Mouse (Mus musculus) heart, postnatal 36 days (tissue): Measurements from ENCODE around the gene Hoxc5. TPM values are rescaled to one million over a fixed set of nuclear protein-coding genes. Genes with fewer than 3 reads are reported as not detected.

Source experiments
- DNase-seq, 2 experiments: peaks; one replicate each; pipeline ENCODE4 v3.0.0; 2021 to 2022
- intact Hi-C: fragments of 180-260 bp; cut with DNase I; formaldehyde crosslinking; loops from one replicate; pipeline ENCODE4 v1.15.1; 2025
- microRNA-seq, 2 experiments: library from miRNA; unstranded; fragments of <30 nt; microRNA quantifications; one replicate each; pipeline ENCODE4 v1.2.0; 2021; ENCODE audit warnings: borderline number of aligned reads in 2 of 2
- total RNA-seq, 2 experiments: library from RNA; stranded (reverse); gene quantifications; 2 replicates each; pipeline ENCODE4 v1.2.3; 2021

The Hoxc5 gene
- total RNA-seq, 2 experiments from 2014 or later: not detected

DNA sequence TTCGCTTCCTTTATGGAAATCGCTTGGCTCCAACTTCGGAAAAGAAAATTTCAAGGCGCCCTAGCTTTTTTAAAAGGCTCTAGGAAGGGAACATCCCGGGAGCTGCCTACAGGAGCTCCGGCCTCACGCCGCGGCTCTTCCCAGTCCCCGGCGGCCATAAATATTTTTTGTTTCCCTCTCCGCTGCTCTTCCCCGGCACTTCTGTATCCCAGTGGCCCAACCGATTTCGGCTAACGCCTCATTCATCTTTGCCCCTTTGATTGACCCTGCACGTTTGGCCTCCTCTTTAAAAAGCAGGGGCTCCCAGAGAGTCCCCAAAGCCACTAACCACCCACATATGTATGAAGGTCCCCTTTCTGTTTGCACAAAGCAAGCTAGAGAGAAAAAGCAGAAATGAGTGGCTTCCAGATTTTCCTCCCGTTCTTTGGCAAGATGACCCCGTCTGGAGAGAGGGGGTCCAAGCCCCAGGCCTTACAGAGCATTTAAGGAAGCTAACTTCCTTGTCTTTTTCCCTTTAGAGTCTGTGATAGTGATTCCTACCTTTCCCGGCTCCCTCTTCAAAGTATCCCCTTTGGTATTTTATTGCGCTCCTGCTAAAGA is 92.2 kb downstream of the Hoxc5 start:
- intact Hi-C loops: no loop called here
- no peak for DNase-seq

DNA sequence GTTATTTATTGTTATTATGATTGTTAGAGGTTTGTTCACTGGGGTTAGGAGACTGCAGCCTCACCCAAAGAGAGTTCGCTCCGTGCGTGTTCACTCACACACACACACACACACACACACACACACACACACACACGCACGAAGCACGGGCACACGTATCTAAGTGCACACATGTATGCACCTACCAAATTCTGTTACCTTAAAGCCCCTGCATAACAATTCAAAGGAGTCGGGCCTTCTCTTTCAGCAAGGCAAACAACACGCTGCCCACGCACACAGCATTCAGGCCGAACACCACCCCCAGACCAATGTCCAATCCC is 92.7 kb downstream of the Hoxc5 start:
- intact Hi-C loops: no loop called here
- DNase-seq: no peak

DNA sequence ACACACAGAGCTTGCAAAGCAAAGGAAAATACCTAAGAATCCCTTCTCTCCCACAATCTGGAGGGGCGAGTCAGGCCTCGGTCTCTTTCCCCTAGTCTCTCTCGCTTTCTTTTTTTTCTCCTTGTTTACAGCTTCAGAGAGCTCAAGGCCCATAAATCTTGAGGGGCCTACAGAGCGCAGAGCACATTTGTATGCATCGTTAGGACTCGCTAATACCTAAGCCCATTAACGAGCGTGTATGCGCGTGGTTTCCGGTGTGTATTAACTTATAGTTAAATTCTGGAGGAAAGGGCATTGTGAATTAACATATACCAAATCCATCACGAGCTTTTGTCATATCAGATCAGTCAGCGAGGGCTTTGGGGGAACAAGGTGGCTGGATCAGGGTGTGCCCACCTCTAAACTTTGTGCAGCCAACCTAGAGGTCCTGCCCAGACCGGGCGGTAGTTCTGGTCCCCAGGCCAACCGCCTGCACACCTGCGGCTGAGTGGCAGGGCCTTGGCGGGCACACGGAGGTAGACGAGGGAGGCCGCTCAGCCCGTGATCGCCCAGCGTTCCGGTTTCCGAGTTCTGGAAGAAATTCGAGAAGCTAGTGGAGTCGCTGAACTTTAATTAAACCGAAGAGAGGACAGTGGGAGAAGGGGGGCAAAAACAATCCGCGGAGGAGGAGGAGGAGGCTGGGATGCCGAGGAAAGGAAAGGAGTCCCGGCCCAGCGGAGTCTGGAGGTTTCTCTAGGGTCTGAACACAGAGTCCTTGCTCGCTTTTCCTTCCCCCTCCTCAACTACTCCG is 93.3 kb downstream of the Hoxc5 start:
- no peak for DNase-seq
- intact Hi-C loops: no loop called here

- no peak for DNase-seq
- intact Hi-C loops: no loop called here
These were observed 94.0 kb downstream of the Hoxc5 start for GRCm38 (mm10) chr15:103061131-103061825.

GRCm38 (mm10) chr15:103061988-103062387 is 94.7 kb downstream of the Hoxc5 start:
- DNase-seq: no peak
- intact Hi-C loops: no loop called here

DNA sequence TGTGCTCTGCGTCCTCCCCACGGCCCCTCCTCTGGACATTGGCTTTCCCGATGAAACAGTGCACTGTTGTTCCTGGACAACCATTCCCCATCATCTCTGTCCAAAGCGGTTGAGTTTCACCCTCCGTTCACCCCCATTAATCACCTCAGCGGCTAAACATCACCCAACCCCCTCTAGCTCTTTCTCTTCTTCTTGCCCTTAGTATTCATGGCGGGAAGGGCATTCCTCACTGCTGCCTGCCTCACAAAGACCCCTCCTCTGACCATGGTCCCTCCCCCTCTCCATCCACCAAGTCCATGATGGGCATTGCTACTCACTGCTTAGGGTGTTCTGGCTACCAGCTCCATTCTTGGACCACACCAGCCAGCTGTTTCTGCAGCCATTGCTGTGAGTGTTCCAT is 98.4 kb downstream of the Hoxc5 start:
- no peak for DNase-seq
- intact Hi-C loops: no loop called here

Small RNAs within 50 kb of the gene (microRNA-seq; reads per million reads assigned to microRNA genes)
- 0 to 0.67 reads per million in 2 experiments for gene Mir196a-2
- gene Mir615: 2.2 to 9.4 reads per million in 2 experiments

Other genes starting within 250 kb of the Hoxc5 start
- gene Calcoco1, start 245.3 kb upstream of the Hoxc5 start, total RNA-seq: 100 to 1,000 TPM; 111 to 137 TPM
- gene Hoxc13, start 46.3 kb upstream of the Hoxc5 start, total RNA-seq: not detected
- gene Hoxc12, start 30.7 kb upstream of the Hoxc5 start, total RNA-seq: not detected
- not detected for gene Hoxc11, start 13.0 kb upstream of the Hoxc5 start, total RNA-seq
- gene Hoxc10, start 647 bp upstream of the Hoxc5 start, total RNA-seq: not detected
- gene Hoxc9, start 9.0 kb downstream of the Hoxc5 start, total RNA-seq: not detected
- not detected for gene Hoxc8, start 23.2 kb downstream of the Hoxc5 start, total RNA-seq
- gene Hoxc6, start 30.8 kb downstream of the Hoxc5 start, total RNA-seq: under 1 TPM in 1 of 2 experiments, not detected in 1; 0.25 TPM
- not detected for gene Hoxc4, start 51.5 kb downstream of the Hoxc5 start, total RNA-seq
- 10 to 100 TPM; 13.2 to 15.7 TPM for gene Smug1, start 199.6 kb downstream of the Hoxc5 start, total RNA-seq